Mouse (Mus musculus): ENCODE measurements at regions not wholly inside any gene's neighbourhood (a gene's known extent, or its start where the extent isn't known, plus 50 kb on each side); places are given as distances from the start of the nearest gene placed in this dataset.

- H3K4me1 ChIP-seq (ENCODE audit: control insufficient read depth, insufficient read depth, low read length), result no peaks in the 10 kb centered on the region
- no peak overlapping the region for H3K9ac ChIP-seq (ENCODE audit: low read length)
- no peak overlapping the region for H3K4me2 ChIP-seq (ENCODE audit: low read depth, low read length)
- 33% methylated on average over 8 of the region's 8 CpGs for WGBS
- no peaks in the 10 kb centered on the region for H3K36me3 ChIP-seq (ENCODE audit: control insufficient read depth, insufficient read depth)
- no peaks in the 10 kb centered on the region for H3K27me3 ChIP-seq (ENCODE audit: control insufficient read depth, insufficient read depth, low read length)
- no peak overlapping the region for H3K27ac ChIP-seq (ENCODE audit: low read length)
- H3K9me3 ChIP-seq (replicated peaks; ENCODE audit: control insufficient read depth, low read length), result no peaks in the 10 kb centered on the region
- peak; percentile 58; the same call in 1 of the 2 replicates for ATAC-seq (replicated peaks; ENCODE audit: extremely low read depth, insufficient read depth, low FRiP score)
- H3K4me3 ChIP-seq (ENCODE audit: low read length), result no peak overlapping the region
Observed at GRCm38 (mm10) chr1:119119863-119120569, 66.6 kb upstream of the Gli2 start.

GRCm38 (mm10) chr1:119115106-119115674 is 61.8 kb upstream of the Gli2 start:
- Histone ChIP-seq H3K27ac (ENCODE audit: low read length) (no peak overlapping the region), H3K27me3 (ENCODE audit: control insufficient read depth, insufficient read depth, low read length) (no peaks in the 10 kb centered on the region), H3K36me3 (ENCODE audit: control insufficient read depth, insufficient read depth) (no peaks in the 10 kb centered on the region), H3K9me3 (replicated peaks; ENCODE audit: control insufficient read depth, low read length) (no peaks in the 10 kb centered on the region), H3K4me1 (ENCODE audit: control insufficient read depth, insufficient read depth, low read length) (no peaks in the 10 kb centered on the region), H3K4me2 (ENCODE audit: low read depth, low read length) (no peak overlapping the region), H3K9ac (ENCODE audit: low read length) (no peak overlapping the region), H3K4me3 (ENCODE audit: low read length) (no peak overlapping the region)
- WGBS, result 68% methylated on average over 7 of the region's 7 CpGs
- ATAC-seq (replicated peaks; ENCODE audit: extremely low read depth, insufficient read depth, low FRiP score), result no peak

- no peak overlapping the region for H3K4me3 ChIP-seq (ENCODE audit: low read length)
- H3K9me3 ChIP-seq (replicated peaks; ENCODE audit: control insufficient read depth, low read length), result no peaks in the 10 kb centered on the region
- no peaks in the 10 kb centered on the region for H3K4me1 ChIP-seq (ENCODE audit: control insufficient read depth, insufficient read depth, low read length)
- WGBS, result 55% methylated on average over 9 of the region's 9 CpGs
- H3K4me2 ChIP-seq (ENCODE audit: low read depth, low read length), result no peak overlapping the region
- H3K27me3 ChIP-seq (ENCODE audit: control insufficient read depth, insufficient read depth, low read length), result no peaks in the 10 kb centered on the region
- ATAC-seq (replicated peaks; ENCODE audit: extremely low read depth, insufficient read depth, low FRiP score), result no peak
- H3K36me3 ChIP-seq (ENCODE audit: control insufficient read depth, insufficient read depth), result no peaks in the 10 kb centered on the region
- no peak overlapping the region for H3K27ac ChIP-seq (ENCODE audit: low read length)
- H3K9ac ChIP-seq (ENCODE audit: low read length), result no peak overlapping the region
Observed at GRCm38 (mm10) chr1:119108578-119108977, 55.2 kb upstream of the Gli2 start.

GRCm38 (mm10) chr1:119106246-119106975 is 53.0 kb upstream of the Gli2 start:
- 75% methylated on average over 18 of the region's 18 CpGs for WGBS
- Histone ChIP-seq H3K4me2 (ENCODE audit: low read depth, low read length) (no peak overlapping the region), H3K9me3 (replicated peaks; ENCODE audit: control insufficient read depth, low read length) (no peaks in the 10 kb centered on the region), H3K27me3 (ENCODE audit: control insufficient read depth, insufficient read depth, low read length) (no peaks in the 10 kb centered on the region), H3K27ac (ENCODE audit: low read length) (no peak overlapping the region), H3K36me3 (ENCODE audit: control insufficient read depth, insufficient read depth) (no peaks in the 10 kb centered on the region), H3K4me3 (ENCODE audit: low read length) (no peak overlapping the region), H3K9ac (ENCODE audit: low read length) (no peak overlapping the region), H3K4me1 (ENCODE audit: control insufficient read depth, insufficient read depth, low read length) (no peaks in the 10 kb centered on the region)
- ATAC-seq (replicated peaks; ENCODE audit: extremely low read depth, insufficient read depth, low FRiP score), result no peak
